Mouse (Mus musculus) intestine, postnatal 0 days (tissue): Measurements from ENCODE around the gene Smg9. TPM values are rescaled to one million over a fixed set of nuclear protein-coding genes. Genes with fewer than 3 reads are reported as not detected.

Source experiments
- ATAC-seq: fragments of 200-750 bp; cut with Nextera tagmentation; 2 replicates; pipeline ENCODE4 v1.8.0; 2017; ENCODE audit warnings: mild to moderate bottlenecking, moderate TSS enrichment, moderate library complexity
- H3K27ac ChIP-seq: fragments of 300-500 bp; sonication (generic); 2 replicates; pipeline ENCODE4 v1.5.1; 2014; ENCODE audit warnings: mild to moderate bottlenecking, low read depth, low read length, moderate library complexity
- H3K27me3 ChIP-seq: fragments of 300-500 bp; sonication (generic); replicated peaks from 2 replicates; pipeline ENCODE4 v1.6.1; 2014; ENCODE audit warnings: low read length, mixed read lengths; ENCODE audit not compliant: control insufficient read depth, insufficient read depth
- H3K36me3 ChIP-seq: fragments of 300-500 bp; sonication (generic); 2 replicates; pipeline ENCODE4 v1.6.1; 2014; ENCODE audit warnings: mild to moderate bottlenecking, moderate library complexity; ENCODE audit not compliant: control insufficient read depth, insufficient read depth
- H3K4me1 ChIP-seq: fragments of 300-500 bp; sonication (generic); replicated peaks from 2 replicates; pipeline ENCODE4 v1.6.1; 2014; ENCODE audit warnings: antibody characterized with exemption, low read length, mixed read lengths; ENCODE audit not compliant: control insufficient read depth, insufficient read depth
- H3K4me2 ChIP-seq: fragments of 300-500 bp; sonication (generic); replicated peaks from 2 replicates; pipeline ENCODE4 v1.6.1; 2014; ENCODE audit warnings: low read depth, mild to moderate bottlenecking, moderate library complexity
- H3K4me3 ChIP-seq: fragments of 300-500 bp; sonication (generic); 2 replicates; pipeline ENCODE4 v1.5.1; 2014; ENCODE audit warnings: low read depth, low read length
- H3K9ac ChIP-seq: fragments of 300-500 bp; sonication (generic); 2 replicates; pipeline ENCODE4 v1.6.1; 2014; ENCODE audit warnings: mild to moderate bottlenecking, low read depth, low read length
- H3K9me3 ChIP-seq: fragments of 300-500 bp; sonication (generic); 2 replicates; pipeline ENCODE4 v1.6.1; 2016; ENCODE audit warnings: mixed run types; ENCODE audit not compliant: control insufficient read depth
- CTCF ChIP-seq: sonication (generic); IDR thresholded peaks from 2 replicates; pipeline ENCODE4 v1.5.1; 2016; ENCODE audit warnings: low read depth, mild to moderate bottlenecking, control low read depth, antibody characterized with exemption, moderate library complexity
- WGBS: fragments of 180-500 bp; shearing (Covaris S2); extraction: QIAGEN DNeasy Blood & Tissue Kit; methylation state at CpG from one replicate; pipeline ENCODE4 v1.1.7; 2014; 5-methylcytosine and 5-hydroxymethylcytosine counted together
- polyA plus RNA-seq: library from polyadenylated mRNA; unstranded; fragments of >200 nt; fragmentation: Nextera tagmentation; extraction: Ambion mirVana; gene quantifications from 2 replicates; pipeline ENCODE4 v1.2.1, GENCODE M21; 2015

Smg9 gene
- polyA plus RNA-seq, 1 experiment from 2014 or later = 15.1 TPM

GRCm38 (mm10) chr7:24410123-24410522, 10.7 kb downstream of the Smg9 start:
- no peak for TF ChIP-seq CTCF
- WGBS = 84% methylated on average over 6 of the region's 6 CpGs
- H3K36me3 ChIP-seq = peaks cover 28% of the 10 kb centered on the region; the same call in 1 of the 2 replicates

GRCm38 (mm10) chr7:24410831-24411230, 11.4 kb downstream of the Smg9 start:
- H3K4me1 ChIP-seq = no peaks in the 10 kb centered on the region
- no peak for TF ChIP-seq CTCF
- ATAC-seq = no peak
- peaks cover 21% of the 10 kb centered on the region; the same call in 1 of the 2 replicates for H3K36me3 ChIP-seq
- WGBS = 53% methylated on average over 3 of the region's 3 CpGs
- no peak overlapping the region for H3K27ac ChIP-seq
- no peak overlapping the region for H3K4me3 ChIP-seq
- no peaks in the 10 kb centered on the region for H3K9me3 ChIP-seq
- no peak overlapping the region for H3K9ac ChIP-seq
- no peaks in the 10 kb centered on the region for H3K27me3 ChIP-seq
- no peak overlapping the region for H3K4me2 ChIP-seq

More at GRCm38 (mm10) chr7:24410123-24410522, 10.7 kb downstream of the Smg9 start:
- Histone ChIP-seq H3K9ac (no peak overlapping the region), H3K4me3 (no peak overlapping the region), H3K4me1 (no peaks in the 10 kb centered on the region), H3K27me3 (no peaks in the 10 kb centered on the region), H3K27ac (no peak overlapping the region), H3K9me3 (no peaks in the 10 kb centered on the region), H3K4me2 (no peak overlapping the region)
- no peak for ATAC-seq

GRCm38 (mm10) chr7:24413630-24414029, 14.2 kb downstream of the Smg9 start:
- Histone ChIP-seq H3K9me3 (no peaks in the 10 kb centered on the region), H3K4me3 (no peak overlapping the region), H3K27me3 (no peaks in the 10 kb centered on the region), H3K9ac (no peak overlapping the region), H3K4me2 (no peak overlapping the region), H3K36me3 (peaks cover 17% of the 10 kb centered on the region; the same call in 1 of the 2 replicates), H3K4me1 (no peaks in the 10 kb centered on the region), H3K27ac (no peak overlapping the region)
- WGBS = 72% methylated on average over 3 of the region's 3 CpGs
- no peak for ATAC-seq
- no peak for TF ChIP-seq CTCF

- H3K4me2 ChIP-seq = no peak overlapping the region
- H3K9me3 ChIP-seq = no peaks in the 10 kb centered on the region
- no peak for TF ChIP-seq CTCF
- no peak overlapping the region for H3K27ac ChIP-seq
- H3K9ac ChIP-seq = no peak overlapping the region
- H3K4me1 ChIP-seq = no peaks in the 10 kb centered on the region
- H3K27me3 ChIP-seq = no peaks in the 10 kb centered on the region
- H3K4me3 ChIP-seq = no peak overlapping the region
- peaks cover 17% of the 10 kb centered on the region; the same call in 1 of the 2 replicates for H3K36me3 ChIP-seq
- ATAC-seq = no peak
- WGBS = 79% methylated on average over 7 of the region's 7 CpGs
Observed at GRCm38 (mm10) chr7:24415261-24415660, 15.8 kb downstream of the Smg9 start.

GRCm38 (mm10) chr7:24419579-24419978, 20.2 kb downstream of the Smg9 start:
- Histone ChIP-seq H3K27ac (no peak overlapping the region), H3K4me1 (no peaks in the 10 kb centered on the region), H3K36me3 (peaks cover 38% of the 10 kb centered on the region; the same call in 1 of the 2 replicates), H3K4me2 (no peak overlapping the region), H3K4me3 (no peak overlapping the region), H3K9me3 (no peaks in the 10 kb centered on the region), H3K27me3 (no peaks in the 10 kb centered on the region), H3K9ac (no peak overlapping the region)
- 92% methylated on average over 8 of the region's 8 CpGs for WGBS
- ATAC-seq = no peak
- TF ChIP-seq CTCF = no peak

- Histone ChIP-seq H3K4me1 (no peaks in the 10 kb centered on the region), H3K27ac (no peak overlapping the region), H3K4me3 (no peak overlapping the region), H3K27me3 (no peaks in the 10 kb centered on the region), H3K4me2 (no peak overlapping the region), H3K36me3 (peaks cover 33% of the 10 kb centered on the region; the same call in 1 of the 2 replicates), H3K9me3 (no peaks in the 10 kb centered on the region), H3K9ac (no peak overlapping the region)
- ATAC-seq = no peak
- no peak for TF ChIP-seq CTCF
- 84% methylated on average over 7 of the region's 7 CpGs for WGBS
Observed at GRCm38 (mm10) chr7:24421648-24422047, 22.2 kb downstream of the Smg9 start.

- Histone ChIP-seq H3K9ac (no peak overlapping the region), H3K27ac (no peak overlapping the region), H3K4me1 (no peaks in the 10 kb centered on the region), H3K4me2 (no peak overlapping the region), H3K4me3 (no peak overlapping the region), H3K9me3 (no peaks in the 10 kb centered on the region), H3K36me3 (peaks cover 28% of the 10 kb centered on the region; the same call in 1 of the 2 replicates), H3K27me3 (no peaks in the 10 kb centered on the region)
- no peak for TF ChIP-seq CTCF
- ATAC-seq = no peak
- WGBS = 83% methylated on average over 8 of the region's 8 CpGs
Observed at GRCm38 (mm10) chr7:24422251-24422650, 22.8 kb downstream of the Smg9 start.
